Mouse (Mus musculus) frontal cortex, postnatal 25 days (tissue): ENCODE data around the gene Cbll1.
"Not testable (repeated sequence)": the region's sequence is repeated elsewhere in the genome, so short reads cannot be mapped to it uniquely, and the experiment has no call there.

Experiments used
- DNase-seq, 2 experiments: peaks; one replicate each; pipeline ENCODE4 v3.0.0; 2022; ENCODE audit warnings: low spot score in 2 of 2

The Cbll1 gene

GRCm38 (mm10) chr12:31498936-31499313, 491 bp downstream of the Cbll1 start:
- no peak for DNase-seq

- DNase-seq = no peak
Measured at GRCm38 (mm10) chr12:31486431-31486830, 13.0 kb downstream of the Cbll1 start.

GRCm38 (mm10) chr12:31478182-31478581, 21.2 kb downstream of the Cbll1 start:
- DNase-seq = not testable (repeated sequence)

- DNase-seq = no peak
Measured at GRCm38 (mm10) chr12:31462615-31463014, 36.8 kb downstream of the Cbll1 start.

GRCm38 (mm10) chr12:31461371-31461770, 38.0 kb downstream of the Cbll1 start:
- no peak for DNase-seq

- DNase-seq = not testable (repeated sequence)
Measured at GRCm38 (mm10) chr12:31460270-31460669, 39.1 kb downstream of the Cbll1 start.

- DNase-seq = no peak
Measured at GRCm38 (mm10) chr12:31458474-31458873, 40.9 kb downstream of the Cbll1 start.

GRCm38 (mm10) chr12:31456271-31456670, 43.1 kb downstream of the Cbll1 start:
- DNase-seq = no peak

- DNase-seq = no peak
Measured at GRCm38 (mm10) chr12:31449341-31449740, 50.1 kb downstream of the Cbll1 start.

GRCm38 (mm10) chr12:31444827-31445226, 54.6 kb downstream of the Cbll1 start:
- no peak for DNase-seq

GRCm38 (mm10) chr12:31444131-31444546, 55.3 kb downstream of the Cbll1 start:
- DNase-seq = no peak

GRCm38 (mm10) chr12:31439612-31440011, 59.8 kb downstream of the Cbll1 start:
- no peak for DNase-seq

GRCm38 (mm10) chr12:31437791-31438190, 61.6 kb downstream of the Cbll1 start:
- no peak for DNase-seq
